ENCODE assay signal across 24 mouse cellular contexts in genomic region chr4:5587465-5587864, GRCm38 (mm10).
DNase-seq lines count a peak whose midpoint lies in the region; ATAC-seq lines count a peak whose summit lies in the region.
"Had no signal": no experiment of that assay in that cellular context is flagged by ENCODE, and none has a peak within 500 bp of the region (broad histone marks: within the 10 kb centered on the region; RNA-seq: fewer than 3 reads in every experiment).

No protein-coding gene starts in this region.

- no peak overlapping the region for H3K4me2 ChIP-seq in hindbrain, embryonic 14.5 days (replicated peaks)
- H3K4me2 ChIP-seq in hindbrain, embryonic 16.5 days (ENCODE audit: low read length): no peak overlapping the region
- no peak overlapping the region for H3K4me2 ChIP-seq in intestine, embryonic 15.5 days (replicated peaks)
- H3K4me2 ChIP-seq: embryonic facial prominence, embryonic 13.5 days; heart, embryonic 12.5 days; hindbrain, embryonic 13.5 days; liver, embryonic 13.5 days; midbrain, embryonic 13.5 days; neural tube, embryonic 13.5 days had no signal

- ATAC-seq in hindbrain, embryonic 14.5 days (ENCODE audit: low FRiP score): 0 out of 2 replicates have a peak, but pooled peaks have one; percentile 44
- no peak for ATAC-seq in hindbrain, embryonic 16.5 days
- ATAC-seq in intestine, embryonic 15.5 days: peak; percentile 80
- ATAC-seq: midbrain, embryonic 13.5 days had no signal

- 91% methylated on average over 4 of the region's 4 CpGs for WGBS in hindbrain, embryonic 14.5 days
- 89% methylated on average over 4 of the region's 4 CpGs for WGBS in hindbrain, embryonic 16.5 days
- WGBS in intestine, embryonic 15.5 days: 80% methylated on average over 4 of the region's 4 CpGs

- no peaks in the 10 kb centered on the region for H3K36me3 ChIP-seq in hindbrain, embryonic 14.5 days (replicated peaks; ENCODE audit: control insufficient read depth, insufficient read depth)
- no peaks in the 10 kb centered on the region for H3K36me3 ChIP-seq in hindbrain, embryonic 16.5 days (ENCODE audit: control insufficient read depth, insufficient read depth, low read length)
- no peaks in the 10 kb centered on the region for H3K36me3 ChIP-seq in intestine, embryonic 15.5 days
- H3K36me3 ChIP-seq: embryonic facial prominence, embryonic 13.5 days; forebrain, embryonic 10.5 days; heart, embryonic 12.5 days; hindbrain, embryonic 13.5 days; liver, embryonic 13.5 days; midbrain, embryonic 13.5 days; neural tube, embryonic 13.5 days had no signal

- H3K9me3 ChIP-seq in hindbrain, embryonic 14.5 days (ENCODE audit: control insufficient read depth, low read length): no peaks in the 10 kb centered on the region
- H3K9me3 ChIP-seq in hindbrain, embryonic 16.5 days (ENCODE audit: control insufficient read depth, low read length): no peaks in the 10 kb centered on the region
- no peaks in the 10 kb centered on the region for H3K9me3 ChIP-seq in intestine, embryonic 15.5 days
- H3K9me3 ChIP-seq: embryonic facial prominence, embryonic 13.5 days; forebrain, embryonic 10.5 days; heart, embryonic 12.5 days; hindbrain, embryonic 13.5 days; liver, embryonic 13.5 days; midbrain, embryonic 13.5 days; neural tube, embryonic 13.5 days had no signal

- no peak overlapping the region for H3K27ac ChIP-seq in hindbrain, embryonic 14.5 days
- no peak overlapping the region for H3K27ac ChIP-seq in hindbrain, embryonic 16.5 days (ENCODE audit: low read depth, low read length)
- H3K27ac ChIP-seq in intestine, embryonic 15.5 days: no peak overlapping the region
- H3K27ac ChIP-seq: embryonic facial prominence, embryonic 13.5 days; forebrain, embryonic 10.5 days; hindbrain, embryonic 13.5 days; left cerebral cortex, adult 2 months; liver, embryonic 13.5 days; midbrain, embryonic 13.5 days; neural tube, embryonic 13.5 days had no signal

- no peaks in the 10 kb centered on the region for H3K27me3 ChIP-seq in hindbrain, embryonic 14.5 days (ENCODE audit: control insufficient read depth, insufficient read depth, low read length)
- no peaks in the 10 kb centered on the region for H3K27me3 ChIP-seq in hindbrain, embryonic 16.5 days (replicated peaks; ENCODE audit: control insufficient read depth, insufficient read depth, low read length)
- no peaks in the 10 kb centered on the region for H3K27me3 ChIP-seq in intestine, embryonic 15.5 days (replicated peaks)
- H3K27me3 ChIP-seq: CH12.LX; embryonic facial prominence, embryonic 13.5 days; heart, embryonic 12.5 days; hindbrain, embryonic 13.5 days; liver, embryonic 13.5 days; midbrain, embryonic 13.5 days; neural tube, embryonic 13.5 days had no signal

- H3K4me1 ChIP-seq in hindbrain, embryonic 14.5 days (replicated peaks; ENCODE audit: control insufficient read depth, insufficient read depth, low read length): no peaks in the 10 kb centered on the region
- H3K4me1 ChIP-seq in hindbrain, embryonic 16.5 days (ENCODE audit: control insufficient read depth, insufficient read depth, low read depth, low read length): no peaks in the 10 kb centered on the region
- H3K4me1 ChIP-seq in intestine, embryonic 15.5 days (replicated peaks): no peaks in the 10 kb centered on the region; the same call in 1 of the 2 replicates
- H3K4me1 ChIP-seq: hindbrain, embryonic 13.5 days; liver, embryonic 13.5 days; midbrain, embryonic 13.5 days; neural tube, embryonic 13.5 days had no signal

- DNase-seq in hindbrain, embryonic 14.5 days (ENCODE audit: low spot score): no peak
- DNase-seq in retina, postnatal 1 day: peak; percentile 1
- DNase-seq in retina, embryonic 14.5 days (ENCODE audit: low spot score): no peak
- DNase-seq in cerebellum, adult 8-10 months: no peak
- no peak for DNase-seq in embryo, embryonic 10.5 days (ENCODE audit: low spot score)
- DNase-seq: cerebellum, adult 9-11 months; heart, adult 11 months; heart, postnatal 14 days; kidney, adult 8-10 months; layer of hippocampus, adult 9-11 months; left cerebral cortex, postnatal 4 days; liver, embryonic 13.5 days; lung, postnatal 10 days; spleen, adult 18-20 months had no signal

- H3K9ac ChIP-seq in hindbrain, embryonic 14.5 days: no peak overlapping the region
- no peak overlapping the region for H3K9ac ChIP-seq in hindbrain, embryonic 16.5 days (ENCODE audit: low read depth, low read length)
- H3K9ac ChIP-seq in intestine, embryonic 15.5 days: no peak overlapping the region
- H3K9ac ChIP-seq: embryonic facial prominence, embryonic 13.5 days; heart, embryonic 12.5 days; hindbrain, embryonic 13.5 days; liver, embryonic 13.5 days; midbrain, embryonic 13.5 days; neural tube, embryonic 13.5 days had no signal

- no peak overlapping the region for H3K4me3 ChIP-seq in hindbrain, embryonic 14.5 days (replicated peaks; ENCODE audit: low read length)
- no peak overlapping the region for H3K4me3 ChIP-seq in hindbrain, embryonic 16.5 days (ENCODE audit: low read length)
- no peak overlapping the region for H3K4me3 ChIP-seq in intestine, embryonic 15.5 days (replicated peaks)
- H3K4me3 ChIP-seq: embryonic facial prominence, embryonic 13.5 days; forebrain, embryonic 10.5 days; heart, embryonic 12.5 days; hindbrain, embryonic 13.5 days; left cerebral cortex, adult 2 months; liver, embryonic 13.5 days; midbrain, embryonic 13.5 days; neural tube, embryonic 13.5 days had no signal
